Mouse (Mus musculus) ES-E14 (cell line): ENCODE data around the gene Topbp1. TPM values are rescaled to one million over a fixed set of nuclear protein-coding genes. Genes with fewer than 3 reads are reported as not detected.

Source experiments
- DNase-seq: peaks from one replicate; pipeline ENCODE4 v3.0.0-alpha.2; 2013; ENCODE audit warnings: low read depth, low spot score
- H3K27ac ChIP-seq: 2 replicates; pipeline ENCODE4 v1.5.1; 2012; ENCODE audit warnings: low read depth, mild to moderate bottlenecking, low read length, moderate library complexity, mixed read lengths; ENCODE audit not compliant: poor library complexity, insufficient read depth, severe bottlenecking
- H3K36me3 ChIP-seq: 2 replicates; pipeline ENCODE4 v1.6.1; 2012; ENCODE audit warnings: mild to moderate bottlenecking, low read length, moderate library complexity, mixed read lengths; ENCODE audit not compliant: control insufficient read depth, poor library complexity, insufficient read depth, severe bottlenecking
- H3K4me1 ChIP-seq, 2 experiments: fragments of 150-350 bp in 1 of 2; sonication (generic) in 1 of 2; 2 replicates each; pipeline ENCODE4 v1.6.1; 2012; ENCODE audit warnings: low read length in 2 of 2, mild to moderate bottlenecking in 1 of 2, mixed read lengths in 1 of 2; ENCODE audit not compliant: control insufficient read depth in 2 of 2, insufficient read depth in 2 of 2, poor library complexity in 1 of 2
- H3K4me3 ChIP-seq, 2 experiments: fragments of 150-350 bp in 1 of 2; sonication (generic) in 1 of 2; 2 replicates each; pipeline ENCODE4 v1.5.1; 2012; ENCODE audit warnings: low read length in 2 of 2, low read depth in 1 of 2, mild to moderate bottlenecking in 1 of 2, mixed read lengths in 1 of 2; ENCODE audit not compliant: insufficient read depth in 1 of 2, poor library complexity in 1 of 2, severe bottlenecking in 1 of 2
- H3K9ac ChIP-seq: 2 replicates; pipeline ENCODE4 v1.6.1; 2012; ENCODE audit warnings: low read depth, mild to moderate bottlenecking, low read length, mixed read lengths; ENCODE audit not compliant: poor library complexity, insufficient read depth, severe bottlenecking
- H3K9me3 ChIP-seq: fragments of 150-350 bp; sonication (generic); 2 replicates; pipeline ENCODE4 v1.6.1; 2012; ENCODE audit warnings: low read depth, mild to moderate bottlenecking, low read length; ENCODE audit not compliant: control insufficient read depth, insufficient read depth
- CHD2 ChIP-seq: IDR thresholded peaks from 2 replicates; pipeline ENCODE4 v1.6.1; 2014; ENCODE audit warnings: mild to moderate bottlenecking, low read depth, low read length, inconsistent platforms
- HCFC1 ChIP-seq: IDR thresholded peaks from 2 replicates; pipeline ENCODE4 v1.6.1; 2012; ENCODE audit warnings: low read length, inconsistent platforms, borderline replicate concordance; ENCODE audit not compliant: insufficient read depth
- MAFK ChIP-seq: IDR thresholded peaks from 2 replicates; pipeline ENCODE4 v1.6.1; 2014; ENCODE audit warnings: mild to moderate bottlenecking, low read depth, low read length, inconsistent platforms; ENCODE audit not compliant: insufficient read depth
- ZC3H11A ChIP-seq: IDR thresholded peaks from 2 replicates; pipeline ENCODE4 v1.6.1; 2012; ENCODE audit warnings: low read depth, mild to moderate bottlenecking, inconsistent platforms, low read length, borderline replicate concordance
- ZNF384 ChIP-seq: IDR thresholded peaks from 2 replicates; pipeline ENCODE4 v1.6.1; 2012; ENCODE audit warnings: low read depth, low read length, inconsistent platforms
- in situ Hi-C, 2 experiments: fragments of 600-800 bp; cut with MboI; formaldehyde crosslinking; loops; one replicate each; pipeline ENCODE4 v1.15.1; 2025; ENCODE audit warnings: low sequenced_read_pairs in 2 of 2, inconsistent platforms in 1 of 2; ENCODE audit not compliant: unreplicated experiment in 2 of 2
- total RNA-seq: library from RNA; depleted of rRNA; stranded (reverse); fragments of 300-350 nt; gene quantifications from 2 replicates; pipeline ENCODE4 v1.2.3, GENCODE M21; 2012

Topbp1 gene
- total RNA-seq, 1 experiment: 104 TPM

GRCm38 (mm10) chr9:103276876-103277275, 28.1 kb upstream of the Topbp1 start:
- Histone ChIP-seq H3K9me3 (no peaks in the 10 kb centered on the region), H3K4me1 (no peaks in the 10 kb centered on the region), H3K36me3 (no peaks in the 10 kb centered on the region), H3K27ac (no peak overlapping the region), H3K9ac (no peak overlapping the region), H3K4me3 (no peak overlapping the region)
- TF ChIP-seq ZNF384: no peak
- no peak for TF ChIP-seq CHD2
- peak; percentile 76 for TF ChIP-seq MAFK
- TF ChIP-seq ZC3H11A: no peak
- no peak for DNase-seq
- in situ Hi-C loops: no loop called here

DNA sequence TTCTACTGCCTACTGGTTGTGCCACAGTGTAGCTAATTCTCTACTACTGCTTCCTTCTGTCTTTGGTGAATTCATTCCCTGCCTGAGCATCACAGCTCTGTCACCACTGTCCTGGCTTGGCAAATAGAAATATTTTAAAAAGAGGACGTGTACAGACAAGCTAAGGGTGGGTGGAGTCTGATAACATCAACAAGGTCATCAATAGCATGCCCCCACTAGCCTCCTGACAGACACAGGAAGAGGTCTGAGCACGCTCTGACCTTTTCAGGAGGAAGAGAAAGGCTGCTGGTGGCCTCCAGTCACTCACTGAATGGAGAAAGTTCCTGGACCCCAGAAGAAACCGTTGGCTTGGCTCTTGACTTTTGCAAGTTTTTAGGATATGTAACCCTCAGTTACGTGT, 18.6 kb upstream of the Topbp1 start:
- H3K27ac ChIP-seq: no peak overlapping the region
- TF ChIP-seq ZNF384 (no peak), HCFC1 (no peak), MAFK (no peak), ZC3H11A (no peak), CHD2 (no peak)
- in situ Hi-C loops: no loop called here
- DNase-seq: no peak
- no peak overlapping the region for H3K4me3 ChIP-seq
- peaks cover 0 to 5% of the 10 kb centered on the region in 2 experiments; a peak in 2 of 4 replicates for H3K4me1 ChIP-seq
- H3K36me3 ChIP-seq: no peaks in the 10 kb centered on the region
- H3K9ac ChIP-seq: no peak overlapping the region
- no peaks in the 10 kb centered on the region for H3K9me3 ChIP-seq

DNA sequence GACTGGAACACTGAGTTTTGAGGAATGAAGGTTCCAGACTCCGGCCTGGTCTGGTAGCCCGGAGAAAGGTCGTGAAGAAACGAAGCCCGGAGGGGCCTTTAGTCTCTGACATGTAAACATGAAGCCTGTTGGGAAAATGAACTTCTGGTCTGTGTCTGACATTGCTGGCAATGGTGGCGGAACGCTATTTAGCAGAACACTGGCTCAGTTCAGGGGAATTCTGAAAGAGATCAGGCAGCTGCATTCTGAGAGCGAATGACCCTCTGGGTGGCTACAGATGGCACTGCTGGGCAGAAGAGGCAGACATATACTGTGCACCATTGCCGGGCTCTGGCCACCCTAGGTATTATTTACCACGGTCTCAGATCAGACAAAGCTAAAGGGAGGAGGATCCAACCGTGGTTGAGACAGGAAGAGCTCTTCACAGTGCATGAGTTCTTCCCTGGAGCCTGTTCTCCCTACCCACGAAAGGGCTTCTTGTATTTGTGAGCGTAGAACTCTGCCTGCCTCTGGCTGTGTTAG, 18.1 kb upstream of the Topbp1 start:
- Histone ChIP-seq H3K9me3 (no peaks in the 10 kb centered on the region), H3K4me3 (no peak overlapping the region), H3K4me1 (peaks cover 0 to 5% of the 10 kb centered on the region in 2 experiments; a peak in 2 of 4 replicates), H3K27ac (no peak overlapping the region), H3K9ac (no peak overlapping the region), H3K36me3 (no peaks in the 10 kb centered on the region)
- TF ChIP-seq CHD2 (no peak), MAFK (no peak), HCFC1 (no peak), ZC3H11A (no peak), ZNF384 (no peak)
- in situ Hi-C loops: no loop called here
- no peak for DNase-seq

DNA sequence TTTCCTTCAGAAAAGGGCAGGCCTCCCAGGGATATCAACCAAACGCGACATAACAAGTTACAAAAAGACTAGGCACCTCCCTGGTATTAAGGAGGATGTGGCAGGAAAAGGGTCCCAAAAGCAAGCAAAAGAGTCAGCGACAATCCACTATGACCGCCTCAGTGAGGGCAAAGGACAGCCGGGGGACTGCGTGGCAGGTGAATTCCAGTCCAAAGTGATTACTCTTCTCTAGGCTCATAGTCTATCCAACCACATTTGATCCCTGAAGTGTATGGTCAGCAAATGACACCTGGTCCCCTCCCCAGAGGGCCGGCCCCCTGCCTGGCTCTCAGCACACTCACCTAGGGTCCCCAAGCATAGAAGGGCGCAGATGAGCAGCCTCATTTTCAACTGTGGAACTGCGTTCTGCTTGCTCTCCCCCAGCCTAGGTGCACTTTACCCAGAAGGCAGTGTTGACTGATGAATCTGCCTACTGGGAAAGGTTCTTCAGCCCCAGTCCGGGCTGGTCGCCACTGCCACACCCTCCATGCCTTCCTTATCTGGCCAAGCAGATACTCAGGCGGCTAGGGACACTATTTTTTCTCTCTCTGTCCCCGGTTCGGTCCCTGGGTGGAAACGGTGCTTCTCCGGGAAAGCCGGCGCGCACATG, 17.1 kb upstream of the Topbp1 start:
- peak overlapping the region in 1 of 2 experiments; percentile 17; a peak in 1 of 4 replicates for H3K4me3 ChIP-seq
- H3K27ac ChIP-seq: no peak overlapping the region
- TF ChIP-seq CHD2 (no peak), MAFK (no peak), ZC3H11A (no peak), ZNF384 (no peak), HCFC1 (no peak)
- peaks cover 0 to 5% of the 10 kb centered on the region in 2 experiments; a peak in 2 of 4 replicates for H3K4me1 ChIP-seq
- H3K9me3 ChIP-seq: no peaks in the 10 kb centered on the region
- DNase-seq: no peak
- H3K9ac ChIP-seq: no peak overlapping the region
- in situ Hi-C loops: no loop called here
- no peaks in the 10 kb centered on the region for H3K36me3 ChIP-seq
